Mouse (Mus musculus) midbrain, embryonic 13.5 days (tissue): Measurements from ENCODE around the gene St8sia1. TPM values are rescaled to one million over a fixed set of nuclear protein-coding genes. Genes with fewer than 3 reads are reported as not detected.

Experiments used
- ATAC-seq: fragments of 200-750 bp; cut with Nextera tagmentation; 2 replicates; pipeline ENCODE4 v1.8.0; 2017; ENCODE audit warnings: mild to moderate bottlenecking, moderate TSS enrichment, moderate library complexity
- H3K27ac ChIP-seq: fragments of 300-500 bp; sonication (generic); 2 replicates; pipeline ENCODE4 v1.5.1; 2015; ENCODE audit warnings: inconsistent platforms, mild to moderate bottlenecking, moderate library complexity
- H3K27me3 ChIP-seq: fragments of 300-500 bp; sonication (generic); 2 replicates; pipeline ENCODE4 v1.6.1; 2015; ENCODE audit warnings: mild to moderate bottlenecking, inconsistent platforms
- H3K36me3 ChIP-seq: fragments of 300-500 bp; sonication (generic); 2 replicates; pipeline ENCODE4 v1.6.1; 2015; ENCODE audit warnings: mild to moderate bottlenecking, inconsistent platforms
- H3K4me1 ChIP-seq: fragments of 300-500 bp; sonication (generic); replicated peaks from 2 replicates; pipeline ENCODE4 v1.6.1; 2015; ENCODE audit warnings: inconsistent platforms
- H3K4me2 ChIP-seq: fragments of 300-500 bp; sonication (generic); replicated peaks from 2 replicates; pipeline ENCODE4 v1.6.1; 2015; ENCODE audit warnings: moderate library complexity, mild to moderate bottlenecking, inconsistent platforms
- H3K4me3 ChIP-seq: fragments of 300-500 bp; sonication (generic); replicated peaks from 2 replicates; pipeline ENCODE4 v1.5.1; 2015; ENCODE audit warnings: mild to moderate bottlenecking, inconsistent platforms
- H3K9ac ChIP-seq: fragments of 300-500 bp; sonication (generic); replicated peaks from 2 replicates; pipeline ENCODE4 v1.6.1; 2015; ENCODE audit warnings: mild to moderate bottlenecking, inconsistent platforms
- H3K9me3 ChIP-seq: fragments of 300-500 bp; sonication (generic); 2 replicates; pipeline ENCODE4 v1.6.1; 2016; ENCODE audit warnings: mild to moderate bottlenecking, inconsistent platforms
- WGBS: fragments of 180-500 bp; shearing (Covaris S2); methylation state at CpG from one replicate; pipeline ENCODE4 v1.1.7; 2015; 5-methylcytosine and 5-hydroxymethylcytosine counted together
- polyA plus RNA-seq: library from polyadenylated mRNA; unstranded; fragments of >200 nt; fragmentation: Nextera tagmentation; extraction: Ambion mirVana; gene quantifications from 2 replicates; pipeline ENCODE4 v1.2.1, GENCODE M21; 2015

The St8sia1 gene
- polyA plus RNA-seq, 1 experiment from 2014 or later, result 8.0 TPM

GRCm38 (mm10) chr6:142847914-142848674 lies 116.2 kb downstream of the St8sia1 start:
- Histone ChIP-seq H3K4me3 (no peak overlapping the region), H3K27ac (no peak overlapping the region), H3K36me3 (peaks cover 10% of the 10 kb centered on the region), H3K27me3 (no peaks in the 10 kb centered on the region), H3K9me3 (no peaks in the 10 kb centered on the region), H3K4me2 (no peak overlapping the region), H3K9ac (no peak overlapping the region), H3K4me1 (0 out of 2 replicates have a peak, but pooled peaks cover 6% of the 10 kb centered on the region)
- ATAC-seq, result no peak
- 87% methylated on average over 8 of the region's 8 CpGs for WGBS

GRCm38 (mm10) chr6:142846855-142847254 lies 117.4 kb downstream of the St8sia1 start:
- 84% methylated on average over 4 of the region's 4 CpGs for WGBS
- ATAC-seq, result no peak

GRCm38 (mm10) chr6:142845066-142845465 lies 119.2 kb downstream of the St8sia1 start:
- 83% methylated on average over 4 of the region's 4 CpGs for whole genome bisulfite sequencing
- H3K4me3 ChIP-seq, result no peak overlapping the region
- no peak for ATAC-seq
- no peaks in the 10 kb centered on the region for H3K27me3 ChIP-seq
- no peak overlapping the region for H3K27ac ChIP-seq
- H3K9me3 ChIP-seq, result no peaks in the 10 kb centered on the region
- no peak overlapping the region for H3K4me2 ChIP-seq
- H3K9ac ChIP-seq, result no peak overlapping the region
- H3K36me3 ChIP-seq, result peaks cover 10% of the 10 kb centered on the region
- 0 out of 2 replicates have a peak, but pooled peaks cover 4% of the 10 kb centered on the region for H3K4me1 ChIP-seq

More at GRCm38 (mm10) chr6:142846855-142847254, 117.4 kb downstream of the St8sia1 start:
- no peak overlapping the region for H3K4me3 ChIP-seq
- no peaks in the 10 kb centered on the region for H3K9me3 ChIP-seq
- no peak overlapping the region for H3K4me2 ChIP-seq
- H3K36me3 ChIP-seq, result peaks cover 10% of the 10 kb centered on the region
- 0 out of 2 replicates have a peak, but pooled peaks cover 4% of the 10 kb centered on the region for H3K4me1 ChIP-seq
- no peaks in the 10 kb centered on the region for H3K27me3 ChIP-seq
- no peak overlapping the region for H3K9ac ChIP-seq
- H3K27ac ChIP-seq, result no peak overlapping the region

- WGBS, result 87% methylated on average over 4 of the region's 4 CpGs
- Histone ChIP-seq H3K4me2 (no peak overlapping the region), H3K4me1 (no peaks in the 10 kb centered on the region), H3K27me3 (no peaks in the 10 kb centered on the region), H3K36me3 (peaks cover 10% of the 10 kb centered on the region), H3K9ac (no peak overlapping the region), H3K27ac (no peak overlapping the region), H3K4me3 (no peak overlapping the region), H3K9me3 (no peaks in the 10 kb centered on the region)
- no peak for ATAC-seq
Measured at GRCm38 (mm10) chr6:142844061-142844460, 120.2 kb downstream of the St8sia1 start.

- H3K27me3 ChIP-seq, result no peaks in the 10 kb centered on the region
- no peak overlapping the region for H3K9ac ChIP-seq
- no peak overlapping the region for H3K4me2 ChIP-seq
- H3K4me1 ChIP-seq, result peaks cover 6% of the 10 kb centered on the region
- no peak overlapping the region for H3K27ac ChIP-seq
- H3K36me3 ChIP-seq, result no peaks in the 10 kb centered on the region
- WGBS, result 84% methylated on average over 1 of the region's 1 CpGs
- H3K9me3 ChIP-seq, result no peaks in the 10 kb centered on the region
- no peak overlapping the region for H3K4me3 ChIP-seq
- ATAC-seq, result no peak
Measured at GRCm38 (mm10) chr6:142838501-142838900, 125.8 kb downstream of the St8sia1 start.

- H3K36me3 ChIP-seq, result no peaks in the 10 kb centered on the region
- H3K9me3 ChIP-seq, result no peaks in the 10 kb centered on the region
- peaks cover 10% of the 10 kb centered on the region for H3K4me1 ChIP-seq
- H3K4me2 ChIP-seq, result no peak overlapping the region
- 89% methylated on average over 9 of the region's 9 CpGs for WGBS
- no peak overlapping the region for H3K4me3 ChIP-seq
- ATAC-seq, result no peak
- H3K9ac ChIP-seq, result no peak overlapping the region
- H3K27me3 ChIP-seq, result no peaks in the 10 kb centered on the region
- no peak overlapping the region for H3K27ac ChIP-seq
Measured at GRCm38 (mm10) chr6:142837326-142837725, 126.9 kb downstream of the St8sia1 start.

- Histone ChIP-seq H3K9ac (0 out of 2 replicates have a peak overlapping the region, but pooled peaks have one; percentile 10), H3K4me2 (peak overlapping the region; percentile 26; the same call in 1 of the 2 replicates)
Measured at GRCm38 (mm10) chr6:142835726-142836125, 128.5 kb downstream of the St8sia1 start.

GRCm38 (mm10) chr6:142834911-142835310 lies 129.3 kb downstream of the St8sia1 start:
- H3K4me3 ChIP-seq, result no peak overlapping the region
- H3K4me2 ChIP-seq, result no peak overlapping the region
- WGBS, result 87% methylated on average over 4 of the region's 4 CpGs
- H3K9me3 ChIP-seq, result no peaks in the 10 kb centered on the region
- H3K4me1 ChIP-seq, result peaks cover 10% of the 10 kb centered on the region
- ATAC-seq, result no peak
- no peaks in the 10 kb centered on the region for H3K27me3 ChIP-seq
- no peak overlapping the region for H3K27ac ChIP-seq
- H3K36me3 ChIP-seq, result no peaks in the 10 kb centered on the region
- H3K9ac ChIP-seq, result no peak overlapping the region

More at GRCm38 (mm10) chr6:142835726-142836125, 128.5 kb downstream of the St8sia1 start:
- Histone ChIP-seq H3K4me1 (peaks cover 10% of the 10 kb centered on the region), H3K4me3 (no peak overlapping the region), H3K36me3 (no peaks in the 10 kb centered on the region), H3K9me3 (no peaks in the 10 kb centered on the region), H3K27ac (peak overlapping the region; percentile 53; the same call in 1 of the 2 replicates), H3K27me3 (no peaks in the 10 kb centered on the region)
- 41% methylated on average over 18 of the region's 18 CpGs for WGBS
- ATAC-seq, result peak; percentile 83

GRCm38 (mm10) chr6:142831706-142832105 lies 132.5 kb downstream of the St8sia1 start:
- H3K27ac ChIP-seq, result no peak overlapping the region
- H3K4me1 ChIP-seq, result peaks cover 10% of the 10 kb centered on the region
- H3K4me3 ChIP-seq, result no peak overlapping the region
- H3K36me3 ChIP-seq, result peaks cover 13% of the 10 kb centered on the region
- no peak overlapping the region for H3K9ac ChIP-seq
- WGBS, result 89% methylated on average over 3 of the region's 3 CpGs
- H3K4me2 ChIP-seq, result no peak overlapping the region
- ATAC-seq, result no peak
- H3K27me3 ChIP-seq, result no peaks in the 10 kb centered on the region
- no peaks in the 10 kb centered on the region for H3K9me3 ChIP-seq

GRCm38 (mm10) chr6:142831243-142831642 lies 133.0 kb downstream of the St8sia1 start:
- Histone ChIP-seq H3K9ac (no peak overlapping the region), H3K27ac (no peak overlapping the region), H3K4me3 (no peak overlapping the region), H3K4me2 (no peak overlapping the region), H3K36me3 (peaks cover 13% of the 10 kb centered on the region), H3K4me1 (peaks cover 10% of the 10 kb centered on the region), H3K9me3 (no peaks in the 10 kb centered on the region), H3K27me3 (no peaks in the 10 kb centered on the region)
- 59% methylated on average over 8 of the region's 8 CpGs for WGBS
- no peak for ATAC-seq

GRCm38 (mm10) chr6:142830221-142830620 lies 134.0 kb downstream of the St8sia1 start:
- 92% methylated on average over 3 of the region's 3 CpGs for WGBS

GRCm38 (mm10) chr6:142825449-142825848 lies 138.8 kb downstream of the St8sia1 start:
- Histone ChIP-seq H3K36me3 (peaks cover 13% of the 10 kb centered on the region), H3K9me3 (no peaks in the 10 kb centered on the region), H3K4me3 (no peak overlapping the region), H3K27ac (no peak overlapping the region), H3K4me2 (no peak overlapping the region), H3K4me1 (no peaks in the 10 kb centered on the region), H3K9ac (no peak overlapping the region), H3K27me3 (no peaks in the 10 kb centered on the region)
- no peak for ATAC-seq
- 83% methylated on average over 5 of the region's 5 CpGs for WGBS

More at GRCm38 (mm10) chr6:142830221-142830620, 134.0 kb downstream of the St8sia1 start:
- H3K36me3 ChIP-seq, result peaks cover 13% of the 10 kb centered on the region
- no peak for ATAC-seq
- H3K9ac ChIP-seq, result no peak overlapping the region
- H3K9me3 ChIP-seq, result no peaks in the 10 kb centered on the region
- 0 out of 2 replicates have a peak, but pooled peaks cover 3% of the 10 kb centered on the region for H3K4me1 ChIP-seq
- no peak overlapping the region for H3K27ac ChIP-seq
- no peaks in the 10 kb centered on the region for H3K27me3 ChIP-seq
- no peak overlapping the region for H3K4me3 ChIP-seq
- H3K4me2 ChIP-seq, result no peak overlapping the region
